Mouse (Mus musculus) cerebellum, adult 9-11 months (tissue): ENCODE results near the gene 1700001F09Rik.
"Not testable (repeated sequence)": the region's sequence is repeated elsewhere in the genome, so short reads cannot be mapped to it uniquely, and the experiment has no call there.

ENCODE experiments used
- DNase-seq: peaks from one replicate; pipeline ENCODE4 v3.0.0; 2022

The 1700001F09Rik gene

DNA sequence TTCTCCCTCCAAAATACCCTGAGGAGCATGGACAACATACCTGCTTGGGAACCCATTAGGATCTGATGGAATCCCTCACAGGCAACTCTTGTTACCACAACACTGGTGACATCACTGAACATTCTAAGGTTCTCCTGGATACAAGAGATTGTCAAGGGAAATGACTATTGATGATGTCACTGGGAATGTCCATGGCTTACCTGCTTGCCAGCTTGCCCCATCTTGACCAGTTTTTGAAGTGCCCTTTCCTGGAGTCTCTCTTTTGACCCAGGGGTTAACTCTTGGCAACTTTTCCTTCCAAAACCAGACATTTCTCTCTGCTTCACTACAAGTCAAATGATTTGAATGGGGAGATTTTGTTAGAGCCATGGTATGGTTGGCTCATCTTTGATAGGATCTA is at the start of gene 1700001F09Rik:
Gene 1700001F09Rik (minus strand): TSS at position 101 of the 400 bp plus-strand sequence.
- DNase-seq: not testable (repeated sequence)

DNA sequence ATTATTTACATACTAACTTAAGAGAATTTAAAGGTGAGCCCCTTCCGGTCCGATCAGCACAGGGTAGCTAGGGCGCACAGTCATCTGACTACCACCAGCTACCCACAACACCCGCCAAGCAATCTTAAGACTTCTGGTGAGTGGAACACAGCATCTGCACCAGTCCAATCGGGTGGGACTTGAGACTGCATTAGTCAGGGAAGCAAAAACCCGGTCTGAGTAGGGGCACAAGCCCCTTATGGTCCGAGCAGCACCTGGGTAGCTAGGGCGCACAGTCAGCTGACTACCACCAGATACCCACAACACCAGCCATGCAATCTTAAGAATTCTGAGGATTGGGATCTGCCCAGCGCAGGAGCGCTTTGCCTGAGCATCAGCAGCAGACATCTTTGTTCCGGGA is 14.1 kb upstream of the 1700001F09Rik start:
- DNase-seq: peak; percentile 6

DNA sequence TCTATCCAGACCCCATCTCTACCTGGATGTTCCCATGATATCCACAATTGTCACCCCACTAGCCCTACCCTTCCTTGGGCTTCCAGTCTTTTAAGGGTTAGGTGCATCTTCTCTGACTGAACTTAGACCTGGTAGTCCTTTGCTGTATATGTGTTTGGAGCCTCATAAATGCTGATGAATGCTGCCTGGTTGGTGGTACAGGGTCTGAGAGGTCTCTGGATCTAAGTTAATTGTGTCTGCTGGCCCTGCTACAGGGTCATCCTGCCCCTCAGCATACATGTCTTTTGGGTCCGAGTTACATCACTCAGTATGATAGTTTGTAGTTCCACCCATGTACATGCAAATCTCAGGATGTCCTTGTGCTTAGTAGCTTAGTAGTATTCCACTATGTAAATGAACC is 11.6 kb upstream of the 1700001F09Rik start:
- not testable (repeated sequence) for DNase-seq

DNA sequence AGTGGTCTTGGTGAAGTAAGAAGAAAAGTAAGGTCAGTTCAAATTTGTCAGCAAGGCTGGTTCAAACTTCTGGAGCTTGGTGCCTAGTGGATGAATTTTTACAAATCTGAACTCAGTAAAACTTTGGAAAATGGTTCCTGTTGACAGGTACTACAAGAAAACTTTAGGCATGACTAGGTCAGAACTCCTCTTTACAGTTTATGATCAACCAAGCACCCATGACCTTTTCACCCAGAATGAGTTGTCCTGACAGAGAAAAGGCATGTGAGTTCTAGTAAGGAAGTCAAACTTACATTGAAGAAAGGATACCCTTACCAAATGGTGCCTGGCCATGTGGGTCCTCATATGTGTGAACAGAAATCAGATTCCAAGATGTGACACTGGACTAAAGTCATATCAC is 9.9 kb upstream of the 1700001F09Rik start:
- DNase-seq: not testable (repeated sequence)

DNA sequence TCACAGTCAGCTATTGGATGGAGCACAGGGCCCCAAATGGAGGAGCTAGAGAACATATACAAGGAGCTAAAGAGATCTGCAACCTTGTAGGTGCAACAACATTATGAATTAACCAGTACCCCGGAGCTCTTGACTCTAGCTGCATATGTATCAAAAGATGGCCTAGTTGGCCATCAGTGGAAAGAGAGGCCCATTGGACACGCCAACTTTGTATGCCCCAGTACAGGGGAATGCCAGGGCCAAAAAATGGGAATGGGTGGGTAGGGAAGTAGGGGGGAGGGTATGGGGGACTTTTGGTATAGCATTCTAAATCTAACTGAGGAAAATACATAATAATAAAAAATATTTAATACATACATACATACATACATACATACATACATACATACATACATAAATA is 5.3 kb upstream of the 1700001F09Rik start:
- DNase-seq: not testable (repeated sequence)

DNA sequence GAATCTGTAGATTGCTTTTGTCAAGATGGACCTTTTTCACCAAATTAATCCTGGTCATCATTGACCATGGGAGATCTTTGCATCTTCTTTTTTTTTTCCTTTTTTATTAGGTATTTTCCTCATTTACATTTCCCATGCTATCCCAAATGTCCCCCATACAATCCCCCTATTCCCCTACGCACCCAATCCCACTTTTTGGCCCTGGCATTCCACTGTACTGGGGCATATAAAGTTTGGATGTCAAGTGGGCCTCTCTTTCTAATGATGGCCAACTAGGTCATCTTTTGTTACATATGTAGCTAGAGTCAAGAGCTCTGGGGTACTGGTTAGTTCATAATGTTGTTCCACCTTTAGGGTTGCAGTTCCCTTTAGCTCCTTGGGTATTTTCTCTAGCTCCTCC is 10.0 kb downstream of the 1700001F09Rik start:
- DNase-seq: not testable (repeated sequence)

DNA sequence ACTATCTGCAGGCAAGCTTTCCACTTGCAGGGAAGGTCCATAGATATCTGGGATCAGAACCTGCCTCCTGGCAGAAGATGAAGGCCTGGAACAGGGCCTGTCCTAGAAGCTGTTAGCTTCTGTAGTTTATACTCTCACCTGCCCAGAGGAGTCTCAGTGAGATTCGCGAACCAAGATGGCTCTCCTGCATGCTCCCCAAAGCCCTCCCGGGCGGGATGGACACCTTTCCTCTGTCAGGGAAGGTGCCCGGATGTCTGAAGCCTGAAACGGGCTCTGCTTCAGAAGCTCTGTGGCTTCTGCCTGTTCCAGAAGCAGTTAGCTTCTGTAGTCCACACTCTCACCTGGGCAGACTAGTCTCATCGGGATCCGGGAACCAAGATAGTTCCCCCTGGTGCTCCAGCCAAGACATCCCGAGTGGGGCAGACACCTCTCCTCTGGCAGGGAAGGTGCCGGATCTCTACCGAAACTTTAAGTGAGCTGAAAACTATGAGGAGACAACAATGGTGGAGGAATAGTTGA is 16.2 kb downstream of the 1700001F09Rik start:
- DNase-seq: not testable (repeated sequence)

DNA sequence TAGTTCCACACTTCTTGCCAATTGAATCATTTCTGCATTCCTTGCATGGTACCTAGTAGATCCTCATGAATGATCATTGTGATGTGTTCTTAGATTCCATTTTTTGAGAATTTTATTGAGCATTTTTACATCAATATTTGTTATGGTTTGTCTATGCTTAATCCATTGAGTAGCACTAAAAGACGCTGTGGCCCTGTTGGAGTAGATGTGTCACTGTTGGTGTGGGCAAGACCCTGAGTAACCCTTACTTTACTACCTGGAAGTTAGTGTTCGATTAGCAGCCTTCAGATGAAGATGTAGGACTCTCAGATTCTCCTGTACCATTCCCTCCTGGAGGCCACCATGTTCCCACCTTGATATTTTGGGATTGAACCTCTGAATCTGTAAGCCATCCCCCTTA is 19.0 kb downstream of the 1700001F09Rik start:
- not testable (repeated sequence) for DNase-seq

DNA sequence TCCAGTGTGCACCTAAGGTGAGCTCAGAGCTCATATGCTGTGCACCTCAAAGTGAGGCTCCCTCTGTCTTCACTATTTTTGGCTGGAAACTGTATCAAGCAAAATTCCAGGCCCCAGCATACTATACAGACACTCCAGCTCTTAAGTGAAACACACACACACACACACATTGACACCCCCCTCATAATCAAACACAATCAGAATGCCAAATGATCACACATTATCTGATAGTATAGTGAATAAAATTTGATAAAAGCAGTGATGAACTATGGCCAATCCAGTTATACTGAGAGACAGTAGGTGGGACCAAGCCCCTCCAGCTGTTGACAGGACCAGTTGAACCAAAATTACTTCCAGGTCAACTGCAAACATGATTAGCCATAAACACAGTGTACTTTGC is 28.1 kb downstream of the 1700001F09Rik start:
- DNase-seq: not testable (repeated sequence)

DNA sequence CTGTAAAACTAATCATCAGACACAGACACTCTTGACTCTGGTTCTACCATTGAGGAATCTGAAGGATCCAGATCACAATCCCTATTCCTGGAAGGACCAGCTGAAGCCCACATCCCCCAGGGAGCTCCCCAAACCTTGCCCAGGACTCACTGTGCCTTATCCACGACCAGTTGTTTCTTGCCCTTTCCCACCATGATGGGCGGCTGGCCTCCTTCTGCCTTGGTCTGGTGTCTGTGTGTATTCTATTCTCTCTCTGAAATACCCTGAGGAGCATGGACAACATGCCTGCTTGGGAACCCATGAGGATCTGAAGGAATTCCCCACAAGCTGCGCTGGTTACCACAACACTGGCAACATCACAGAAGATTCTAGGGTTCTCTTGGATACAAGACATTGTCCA is 54.1 kb downstream of the 1700001F09Rik start, which contains the start of gene Gm8127:
Gene Gm8127 (minus strand): TSS at position 330 of the 400 bp plus-strand sequence.
- not testable (repeated sequence) for DNase-seq
